Mouse (Mus musculus) heart, embryonic 14.5 days (tissue): ENCODE measurements around the gene Fcer1g. TPM values are rescaled to one million over a fixed set of nuclear protein-coding genes. Genes with fewer than 3 reads are reported as not detected.

Experiments
- ATAC-seq: fragments of 200-750 bp; cut with Nextera tagmentation; 2 replicates; pipeline ENCODE4 v1.8.0; 2017; ENCODE audit warnings: low read depth, moderate TSS enrichment; ENCODE audit not compliant: insufficient number of reproducible peaks, insufficient read depth, low FRiP score
- H3K27ac ChIP-seq, 2 experiments: fragments of 200-500 bp in 1 of 2; fragments of 300-500 bp in 1 of 2; sonication (generic) in 1 of 2; replicated peaks in 1 of 2; 2 replicates each; pipeline ENCODE4 v1.5.1; 2012 to 2014; ENCODE audit warnings: low read depth in 2 of 2, low read length in 2 of 2, control low read depth in 1 of 2, mild to moderate bottlenecking in 1 of 2, mixed read lengths in 1 of 2; ENCODE audit not compliant: control insufficient read depth in 1 of 2, insufficient read depth in 1 of 2
- H3K27me3 ChIP-seq: fragments of 300-500 bp; sonication (generic); 2 replicates; pipeline ENCODE4 v1.6.1; 2014; ENCODE audit warnings: mild to moderate bottlenecking, low read length, control low read depth; ENCODE audit not compliant: control insufficient read depth, insufficient read depth
- H3K36me3 ChIP-seq: fragments of 300-500 bp; sonication (generic); 2 replicates; pipeline ENCODE4 v1.6.1; 2014; ENCODE audit warnings: mild to moderate bottlenecking, control low read depth, low read length, mixed read lengths; ENCODE audit not compliant: control insufficient read depth, insufficient read depth
- H3K4me1 ChIP-seq, 2 experiments: fragments of 200-500 bp in 1 of 2; fragments of 300-500 bp in 1 of 2; sonication (generic) in 1 of 2; 2 replicates each; pipeline ENCODE4 v1.6.1; 2012 to 2014; ENCODE audit warnings: low read length in 2 of 2, control low read depth in 1 of 2, mixed read lengths in 1 of 2; ENCODE audit not compliant: control insufficient read depth in 2 of 2, insufficient read depth in 2 of 2
- H3K4me2 ChIP-seq: fragments of 300-500 bp; sonication (generic); 2 replicates; pipeline ENCODE4 v1.6.1; 2014; ENCODE audit warnings: mild to moderate bottlenecking, low read length
- H3K4me3 ChIP-seq, 2 experiments: fragments of 200-500 bp in 1 of 2; fragments of 300-500 bp in 1 of 2; sonication (generic) in 1 of 2; 2 replicates each; pipeline ENCODE4 v1.5.1; 2012 to 2014; ENCODE audit warnings: low read length in 2 of 2, mild to moderate bottlenecking in 2 of 2, control low read depth in 1 of 2, low read depth in 1 of 2, moderate library complexity in 1 of 2; ENCODE audit not compliant: control insufficient read depth in 1 of 2, insufficient read depth in 1 of 2
- H3K9ac ChIP-seq: fragments of 300-500 bp; sonication (generic); 2 replicates; pipeline ENCODE4 v1.6.1; 2014; ENCODE audit warnings: mild to moderate bottlenecking, low read length
- H3K9me3 ChIP-seq: fragments of 300-500 bp; sonication (generic); 2 replicates; pipeline ENCODE4 v1.6.1; 2016; ENCODE audit warnings: low read length, control low read depth; ENCODE audit not compliant: control insufficient read depth
- WGBS: fragments of 180-500 bp; shearing (Covaris S2); extraction: QIAGEN DNeasy Blood & Tissue Kit; methylation state at CpG from one replicate; pipeline ENCODE4 v1.1.7; 2014; 5-methylcytosine and 5-hydroxymethylcytosine counted together
- polyA plus RNA-seq: library from polyadenylated mRNA; unstranded; fragments of >200 nt; fragmentation: Nextera tagmentation; extraction: Ambion mirVana; gene quantifications from 2 replicates; pipeline ENCODE4 v1.2.1, GENCODE M21; 2014

The Fcer1g gene
- polyA plus RNA-seq, 1 experiment from 2014 or later: 30.1 TPM

- peaks cover 69% of the 10 kb centered on the region for H3K36me3 ChIP-seq
Measured at GRCm38 (mm10) chr1:171279721-171280120, 45.6 kb upstream of the Fcer1g start.

DNA sequence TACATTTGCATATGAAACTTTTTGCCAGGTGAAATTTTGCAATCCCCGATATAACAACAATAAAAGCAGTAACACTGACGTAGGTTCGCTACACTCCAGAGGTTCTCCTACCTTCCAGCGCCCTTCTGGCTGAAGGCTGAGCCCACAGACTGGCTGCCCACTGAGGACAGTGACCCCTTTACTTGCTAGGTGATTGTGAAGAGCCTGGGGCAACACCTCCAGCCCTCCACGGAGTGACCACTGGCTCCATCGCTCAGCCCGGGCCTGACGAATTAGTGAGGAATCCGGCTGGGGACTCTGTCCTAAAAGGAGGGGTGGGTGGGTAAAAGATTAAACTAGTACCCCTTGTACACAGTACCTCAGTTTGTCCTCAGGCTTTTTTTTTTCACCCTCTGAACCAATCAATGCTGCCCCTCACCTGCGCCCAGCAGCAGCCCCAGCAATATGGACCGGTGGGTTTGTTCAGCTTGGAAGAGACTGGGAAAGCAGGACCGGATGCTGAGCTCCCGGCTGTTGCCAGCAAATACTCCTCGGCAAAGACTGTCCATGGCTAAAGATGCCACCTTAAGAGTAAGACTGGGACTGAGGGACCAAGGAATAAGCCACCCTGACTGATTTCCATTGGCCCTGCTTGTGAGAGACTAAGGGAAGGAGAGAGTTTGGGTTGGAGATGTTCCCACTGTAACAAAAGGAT is 45.0 kb upstream of the Fcer1g start:
- ATAC-seq: no peak
- Histone ChIP-seq H3K4me3 (no peak overlapping the region; a peak in 1 of 4 replicates), H3K4me2 (no peak overlapping the region), H3K36me3 (peaks cover 69% of the 10 kb centered on the region), H3K27me3 (no peaks in the 10 kb centered on the region), H3K9me3 (no peaks in the 10 kb centered on the region), H3K27ac (no peak overlapping the region), H3K4me1 (peaks cover 6 to 16% of the 10 kb centered on the region in 2 experiments), H3K9ac (peak overlapping the region; percentile 87; the same call in 1 of the 2 replicates)
- 85% methylated on average over 14 of the region's 14 CpGs for WGBS

More at GRCm38 (mm10) chr1:171279721-171280120, 45.6 kb upstream of the Fcer1g start:
- peak overlapping the region; percentile 87 for H3K9ac ChIP-seq
- H3K4me2 ChIP-seq: peak overlapping the region; percentile 92
- no peaks in the 10 kb centered on the region for H3K27me3 ChIP-seq
- 61% methylated on average over 5 of the region's 5 CpGs for WGBS
- no peak for ATAC-seq
- no peak overlapping the region for H3K27ac ChIP-seq
- no peaks in the 10 kb centered on the region for H3K9me3 ChIP-seq
- peaks cover 6 to 16% of the 10 kb centered on the region in 2 experiments for H3K4me1 ChIP-seq
- H3K4me3 ChIP-seq: peak overlapping the region; percentile 76 to 96

DNA sequence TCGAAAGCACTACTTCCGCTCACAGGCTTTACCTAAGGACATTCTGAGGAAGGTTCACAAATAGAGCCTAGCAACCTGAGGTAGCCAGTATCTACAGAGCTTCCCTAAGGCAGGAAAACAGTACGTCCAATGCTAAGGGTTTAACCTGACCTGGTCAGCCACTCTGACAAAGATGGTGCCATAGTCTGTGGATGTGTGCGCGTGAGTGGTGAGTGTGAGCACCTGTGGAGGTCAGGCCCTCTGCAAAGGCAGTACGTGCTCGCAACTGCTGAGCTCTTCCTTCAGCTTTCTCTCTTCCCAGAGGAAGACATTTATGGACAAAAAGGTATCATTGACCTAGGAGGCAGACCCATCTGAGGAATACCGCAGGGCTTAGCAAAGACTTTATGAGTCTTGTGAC is 44.3 kb upstream of the Fcer1g start:
- H3K36me3 ChIP-seq: peaks cover 69% of the 10 kb centered on the region
- 94% methylated on average over 8 of the region's 8 CpGs for WGBS
- no peak for ATAC-seq

DNA sequence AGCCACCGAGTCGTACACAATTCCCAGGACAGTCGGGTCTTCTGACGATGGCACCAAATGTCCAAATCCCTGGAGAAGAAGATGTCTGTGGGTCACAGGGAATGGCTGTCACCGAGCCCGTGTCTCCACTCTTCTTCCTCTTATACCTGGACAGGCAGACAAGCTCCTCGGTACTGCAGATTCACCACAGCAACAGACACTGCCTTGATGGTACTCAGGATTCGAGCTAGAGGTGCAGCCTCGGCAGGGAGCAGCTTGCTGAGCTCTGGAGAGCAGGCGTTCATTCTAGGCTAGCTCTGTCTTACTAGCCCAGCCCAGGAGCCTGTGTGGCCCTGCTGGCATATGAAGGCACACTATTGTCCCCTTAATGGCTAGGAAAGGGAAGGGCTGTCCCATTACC is 43.6 kb upstream of the Fcer1g start:
- no peak overlapping the region for H3K9ac ChIP-seq
- H3K9me3 ChIP-seq: no peaks in the 10 kb centered on the region
- H3K4me2 ChIP-seq: no peak overlapping the region
- no peak overlapping the region for H3K27ac ChIP-seq
- H3K4me1 ChIP-seq: peaks cover 6 to 16% of the 10 kb centered on the region in 2 experiments
- H3K27me3 ChIP-seq: no peaks in the 10 kb centered on the region
- peaks cover 69% of the 10 kb centered on the region for H3K36me3 ChIP-seq
- WGBS: 87% methylated on average over 10 of the region's 10 CpGs
- no peak for ATAC-seq
- no peak overlapping the region for H3K4me3 ChIP-seq

More for the DNA sequence above, 44.3 kb upstream of the Fcer1g start:
- no peak overlapping the region for H3K4me3 ChIP-seq
- H3K27me3 ChIP-seq: no peaks in the 10 kb centered on the region
- H3K4me2 ChIP-seq: no peak overlapping the region
- peaks cover 6 to 16% of the 10 kb centered on the region in 2 experiments for H3K4me1 ChIP-seq
- no peaks in the 10 kb centered on the region for H3K9me3 ChIP-seq
- no peak overlapping the region for H3K9ac ChIP-seq
- H3K27ac ChIP-seq: no peak overlapping the region

DNA sequence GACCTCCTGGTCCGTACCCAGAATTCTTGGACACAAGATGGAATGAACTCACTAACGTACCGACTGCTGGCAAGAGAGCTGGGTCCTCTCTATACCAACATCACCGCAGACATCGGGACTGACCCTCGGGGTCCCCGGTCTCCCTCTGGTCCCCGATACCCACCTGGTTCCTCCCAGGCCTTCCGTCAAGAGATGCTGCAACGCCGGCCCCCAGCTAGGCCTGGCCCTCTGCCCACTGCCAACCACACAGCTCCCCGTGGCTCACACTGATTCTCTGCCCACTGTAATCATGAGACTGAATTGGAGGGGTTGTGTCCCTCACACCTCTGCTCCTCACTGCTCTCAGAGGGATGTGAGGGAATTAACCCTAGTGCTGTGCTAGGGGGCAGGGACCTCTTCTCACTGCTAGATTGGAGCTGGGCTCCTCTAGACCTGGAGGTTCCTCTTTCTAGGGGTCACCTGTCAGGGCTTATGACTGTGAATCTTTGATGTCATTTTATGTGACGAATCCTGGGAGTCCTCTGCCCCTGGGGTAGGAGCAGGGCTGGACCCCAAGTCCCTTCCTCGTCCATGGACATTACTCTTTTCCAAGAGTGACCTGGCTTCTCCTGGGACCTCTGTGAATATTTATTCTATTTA is 42.1 kb upstream of the Fcer1g start:
- H3K27me3 ChIP-seq: no peaks in the 10 kb centered on the region
- no peak overlapping the region for H3K4me3 ChIP-seq
- H3K4me2 ChIP-seq: no peak overlapping the region
- peaks cover 9 to 19% of the 10 kb centered on the region in 2 experiments for H3K4me1 ChIP-seq
- ATAC-seq: no peak
- no peak overlapping the region for H3K27ac ChIP-seq
- WGBS: 84% methylated on average over 14 of the region's 14 CpGs
- H3K9ac ChIP-seq: no peak overlapping the region
- H3K9me3 ChIP-seq: no peaks in the 10 kb centered on the region
- peaks cover 67% of the 10 kb centered on the region for H3K36me3 ChIP-seq

DNA sequence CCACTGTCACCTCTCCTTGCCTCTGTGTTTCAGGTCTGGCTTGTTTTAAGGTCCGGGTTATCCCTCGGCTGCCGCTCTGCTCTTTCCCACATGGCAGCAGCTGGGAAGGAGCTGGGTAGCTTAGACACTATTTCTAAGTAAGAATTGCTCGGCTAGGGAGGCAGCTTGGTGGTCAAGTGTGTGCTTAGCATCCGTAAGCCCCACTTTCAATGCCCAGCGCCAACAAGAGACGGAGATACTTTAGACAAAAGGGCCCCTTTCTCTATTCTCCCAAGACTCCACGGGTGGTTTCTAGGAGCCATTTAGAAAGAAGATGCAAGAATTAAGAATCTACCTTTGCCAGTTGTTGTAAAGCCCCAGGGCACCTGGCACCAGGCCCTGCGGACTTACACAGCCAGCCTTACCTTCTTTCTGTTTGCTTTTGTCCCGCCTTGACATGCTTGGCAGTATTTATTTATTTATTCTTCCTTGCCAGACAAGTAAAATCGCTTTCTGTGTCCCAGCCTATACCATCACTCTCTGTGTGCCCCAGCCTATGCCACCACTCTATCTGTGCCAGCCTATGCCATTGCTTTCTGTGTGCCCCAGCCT is 41.1 kb upstream of the Fcer1g start:
- Histone ChIP-seq H3K9me3 (no peaks in the 10 kb centered on the region), H3K4me3 (no peak overlapping the region), H3K4me2 (no peak overlapping the region), H3K36me3 (peaks cover 67% of the 10 kb centered on the region), H3K9ac (no peak overlapping the region), H3K27me3 (no peaks in the 10 kb centered on the region), H3K27ac (no peak overlapping the region), H3K4me1 (peaks cover 11 to 21% of the 10 kb centered on the region in 2 experiments)
- 88% methylated on average over 11 of the region's 11 CpGs for WGBS
- ATAC-seq: no peak

DNA sequence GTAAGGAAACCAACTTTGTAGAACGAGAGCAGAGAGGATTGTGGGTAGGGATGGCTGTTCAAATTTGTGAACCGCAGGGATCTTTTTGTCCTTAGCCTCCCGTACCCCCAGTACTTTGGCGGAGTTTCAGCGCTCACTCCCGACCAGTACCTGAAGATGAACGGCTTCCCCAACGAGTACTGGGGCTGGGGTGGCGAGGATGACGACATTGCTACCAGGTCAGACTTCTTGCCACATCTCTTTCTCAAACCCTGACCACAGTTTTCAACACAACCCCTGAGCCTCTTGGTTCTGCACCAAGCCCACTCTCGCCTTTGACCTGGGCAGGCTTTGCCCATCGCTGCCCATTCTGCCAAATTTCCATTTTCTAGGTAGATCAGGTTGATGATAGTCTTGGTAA is 40.0 kb upstream of the Fcer1g start:
- H3K36me3 ChIP-seq: peaks cover 67% of the 10 kb centered on the region
- peaks cover 6 to 17% of the 10 kb centered on the region in 2 experiments; a peak in 3 of 4 replicates for H3K4me1 ChIP-seq
- WGBS: 87% methylated on average over 12 of the region's 12 CpGs
- no peak overlapping the region for H3K4me2 ChIP-seq
- no peak overlapping the region for H3K4me3 ChIP-seq
- no peak overlapping the region for H3K27ac ChIP-seq
- H3K27me3 ChIP-seq: no peaks in the 10 kb centered on the region
- ATAC-seq: no peak
- H3K9me3 ChIP-seq: no peaks in the 10 kb centered on the region
- no peak overlapping the region for H3K9ac ChIP-seq
